Mouse (Mus musculus) layer of hippocampus, adult 2 months (tissue): ENCODE measurements around the gene Rab5b. TPM values are rescaled to one million over a fixed set of nuclear protein-coding genes. Genes with fewer than 3 reads are reported as not detected.

ENCODE experiments used
- DNase-seq, 2 experiments: peaks; one replicate each; pipeline ENCODE4 v3.0.0; 2022; ENCODE audit warnings: low spot score in 2 of 2
- H3K27ac ChIP-seq: fragments of 200-600 bp; 2 replicates; pipeline ENCODE4 v1.8.1; 2022
- H3K4me3 ChIP-seq: fragments of 200-600 bp; 2 replicates; pipeline ENCODE4 v1.8.1; 2022; ENCODE audit warnings: mild to moderate bottlenecking
- CTCF ChIP-seq: fragments of 200-600 bp; conservative IDR thresholded peaks from 2 replicates; pipeline ENCODE4 v1.8.1; 2022; ENCODE audit warnings: antibody characterized with exemption, mild to moderate bottlenecking, moderate library complexity
- total RNA-seq, 2 experiments: library from RNA; stranded (reverse); gene quantifications; 2 replicates each; pipeline ENCODE4 v1.2.3; 2021

The Rab5b gene
- total RNA-seq, 2 experiments from 2014 or later: 126 to 134 TPM

DNA sequence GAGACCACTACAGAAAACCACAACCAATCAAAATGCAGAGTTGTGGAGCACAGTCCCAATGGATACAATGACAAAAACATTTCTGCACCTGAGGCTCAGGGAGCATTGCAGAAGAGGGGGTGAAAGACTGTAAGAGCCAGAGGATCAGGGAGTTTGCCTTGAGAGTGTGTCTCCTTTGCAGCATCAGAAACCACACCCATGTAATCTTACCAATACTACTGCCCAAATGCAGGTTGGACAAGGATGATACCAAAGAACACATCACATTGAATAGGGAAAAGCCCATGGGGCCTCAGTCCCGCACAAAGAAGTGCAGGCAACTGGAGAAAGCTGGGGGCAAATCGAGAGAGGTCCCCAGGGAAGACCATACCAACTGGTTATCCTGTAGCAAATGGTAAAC lies 66.3 kb downstream of the Rab5b start:
- H3K4me3 ChIP-seq: no peak overlapping the region
- no peak for TF ChIP-seq CTCF
- no peak overlapping the region for H3K27ac ChIP-seq
- no peak for DNase-seq

- Histone ChIP-seq H3K4me3 (no peak overlapping the region), H3K27ac (no peak overlapping the region)
- TF ChIP-seq CTCF: no peak
- no peak for DNase-seq
These were observed 68.4 kb downstream of the Rab5b start for GRCm38 (mm10) chr10:128627398-128628317.

Other genes starting within 250 kb of the Rab5b start
- gene Smarcc2, start 237.0 kb downstream of the Rab5b start, total RNA-seq: 100 to 1,000 TPM; 246 to 255 TPM
- 100 to 1,000 TPM; 519 to 544 TPM for gene Myl6, start 202.1 kb downstream of the Rab5b start, total RNA-seq
- 10 to 100 TPM; 18.5 to 21.1 TPM for gene Myl6b, start 197.6 kb downstream of the Rab5b start, total RNA-seq
- 1 to 10 TPM; 5.5 TPM for gene Esyt1, start 170.4 kb downstream of the Rab5b start, total RNA-seq
- 10 to 100 TPM; 12.2 to 14.3 TPM for gene Zc3h10, start 148.5 kb downstream of the Rab5b start, total RNA-seq
- gene Rpl41, start 147.0 kb downstream of the Rab5b start, total RNA-seq: 1,000 to 10,000 TPM; 1,438 to 1,486 TPM
- gene Pa2g4, start 130.3 kb downstream of the Rab5b start, total RNA-seq: 10 to 100 TPM; 61.4 to 64.4 TPM
- gene Erbb3, start 106.6 kb downstream of the Rab5b start, total RNA-seq: 1 to 10 TPM; 5.7 to 5.9 TPM
- 100 to 1,000 TPM; 283 to 303 TPM for gene Rps26, start 69.5 kb downstream of the Rab5b start, total RNA-seq
- gene Ikzf4, start 50.3 kb downstream of the Rab5b start, total RNA-seq: 10 to 100 TPM; 16.7 to 18.7 TPM
- 10 to 100 TPM; 12.5 to 12.6 TPM for gene Suox, start 22.2 kb downstream of the Rab5b start, total RNA-seq
- gene Pmel, start 7.9 kb upstream of the Rab5b start, total RNA-seq: under 1 TPM; 0.33 to 0.34 TPM
- 1 to 10 TPM; 2.0 to 3.0 TPM for gene Cdk2, start 8.8 kb upstream of the Rab5b start, total RNA-seq
- 10 to 100 TPM; 11.4 to 11.5 TPM for gene Dgka, start 48.6 kb upstream of the Rab5b start, total RNA-seq
- gene Pym1, start 51.6 kb upstream of the Rab5b start, total RNA-seq: 10 to 100 TPM; 22.0 to 30.6 TPM
- gene Mmp19, start 94.6 kb upstream of the Rab5b start, total RNA-seq: under 1 TPM; 0.61 to 0.84 TPM
- gene Dnajc14, start 107.8 kb upstream of the Rab5b start, total RNA-seq: 10 to 100 TPM; 65.5 to 73.3 TPM
- 10 to 100 TPM in 1 of 2 experiments, 1 to 10 TPM in 1; 9.4 to 10.9 TPM for gene Tmem198b, start 108.1 kb upstream of the Rab5b start, total RNA-seq
- gene Sarnp, start 121.1 kb upstream of the Rab5b start, total RNA-seq: 10 to 100 TPM; 39.3 to 42.2 TPM
- gene Ormdl2, start 125.4 kb upstream of the Rab5b start, total RNA-seq: 1 to 10 TPM; 6.7 to 8.4 TPM
- gene Gdf11, start 195.5 kb upstream of the Rab5b start, total RNA-seq: 10 to 100 TPM; 20.5 to 21.9 TPM
- gene Cd63, start 204.7 kb upstream of the Rab5b start, total RNA-seq: 10 to 100 TPM; 71.0 to 81.9 TPM
- gene Rdh5, start 226.6 kb upstream of the Rab5b start, total RNA-seq: 1 to 10 TPM; 4.3 to 8.4 TPM
- 100 to 1,000 TPM in 1 of 2 experiments, 10 to 100 TPM in 1; 88.5 to 102 TPM for gene Bloc1s1, start 227.8 kb upstream of the Rab5b start, total RNA-seq
- 10 to 100 TPM; 39.5 to 42.9 TPM for gene Itga7, start 237.6 kb upstream of the Rab5b start, total RNA-seq